Mouse (Mus musculus) monocyte, adult 2 months (primary cell): ENCODE results near the gene Emc8.

ENCODE experiments used
- DNase-seq, 2 experiments: peaks; one replicate each; pipeline ENCODE4 v3.0.0; 2022; ENCODE audit warnings: low spot score in 2 of 2, low read depth in 1 of 2

Emc8 gene

GRCm38 (mm10) chr8:120668374-120668905 lies at the start of gene Emc8:
TSS of gene Emc8 (minus strand) at chr8:120668573.
- DNase-seq = no peak

- DNase-seq = no peak
Measured at GRCm38 (mm10) chr8:120715996-120716680, 47.8 kb upstream of the Emc8 start.

- DNase-seq = no peak
Measured at GRCm38 (mm10) chr8:120715200-120715599, 46.8 kb upstream of the Emc8 start.

- DNase-seq = no peak
Measured at GRCm38 (mm10) chr8:120709176-120709575, 40.8 kb upstream of the Emc8 start.

- DNase-seq = no peak
Measured at GRCm38 (mm10) chr8:120706193-120706592, 37.8 kb upstream of the Emc8 start.

GRCm38 (mm10) chr8:120705163-120705562 lies 36.8 kb upstream of the Emc8 start:
- DNase-seq = no peak

- no peak for DNase-seq
Measured at GRCm38 (mm10) chr8:120704203-120704602, 35.8 kb upstream of the Emc8 start.

GRCm38 (mm10) chr8:120701758-120702465 lies 33.5 kb upstream of the Emc8 start:
- DNase-seq = peak in 1 of 2 experiments; percentile 51

GRCm38 (mm10) chr8:120700053-120700452 lies 31.7 kb upstream of the Emc8 start:
- no peak for DNase-seq

GRCm38 (mm10) chr8:120699565-120699964 lies 31.2 kb upstream of the Emc8 start:
- no peak for DNase-seq

GRCm38 (mm10) chr8:120699079-120699478 lies 30.7 kb upstream of the Emc8 start:
- no peak for DNase-seq

GRCm38 (mm10) chr8:120698426-120698825 lies 30.1 kb upstream of the Emc8 start:
- DNase-seq = no peak

- no peak for DNase-seq
Measured at GRCm38 (mm10) chr8:120697979-120698272, 29.6 kb upstream of the Emc8 start.

GRCm38 (mm10) chr8:120697154-120697978 lies 29.0 kb upstream of the Emc8 start:
- DNase-seq = peak in 1 of 2 experiments; percentile 42

- DNase-seq = no peak
Measured at GRCm38 (mm10) chr8:120696401-120697153, 28.2 kb upstream of the Emc8 start.

GRCm38 (mm10) chr8:120693861-120694493 lies 25.6 kb upstream of the Emc8 start:
- DNase-seq = no peak

- no peak for DNase-seq
Measured at GRCm38 (mm10) chr8:120692934-120693333, 24.6 kb upstream of the Emc8 start.

GRCm38 (mm10) chr8:120688511-120688910 lies 20.1 kb upstream of the Emc8 start:
- DNase-seq = no peak

- DNase-seq = no peak
Measured at GRCm38 (mm10) chr8:120687786-120688185, 19.4 kb upstream of the Emc8 start.

GRCm38 (mm10) chr8:120686576-120686975 lies 18.2 kb upstream of the Emc8 start:
- no peak for DNase-seq
